Mouse (Mus musculus): ENCODE measurements around the gene Tspyl2.

DNA sequence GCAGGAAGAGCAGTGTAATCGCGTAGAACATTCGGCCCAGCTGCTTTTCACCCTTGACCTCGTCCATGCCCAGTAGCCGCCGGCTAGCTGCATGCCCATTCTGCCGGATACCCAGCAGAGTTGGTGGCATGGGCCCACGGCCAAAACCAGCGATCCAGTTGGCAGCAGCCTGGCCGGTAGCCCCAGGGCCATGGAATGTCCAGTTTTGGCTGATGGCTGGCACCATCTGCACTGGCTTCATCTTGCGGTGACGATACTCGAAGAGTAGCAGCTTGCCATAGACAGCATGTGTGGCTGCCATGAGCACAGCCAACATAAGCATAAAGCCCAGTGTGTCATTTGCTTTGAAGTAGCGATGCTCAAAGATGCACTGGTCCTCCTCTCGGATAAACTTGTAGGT lies 4.4 kb upstream of the Tspyl2 start:
- TF ChIP-seq CTCF (IDR thresholded peaks at IDR 0.05; ENCODE audit: extremely low read depth, insufficient read depth, insufficient read length, insufficient replicate concordance) = no peak
- TF ChIP-seq POLR2A (IDR thresholded peaks at IDR 0.05; ENCODE audit: low read depth, low read length) = no peak
